Mouse (Mus musculus): ENCODE results near the gene Klrb1. TPM values are rescaled to one million over a fixed set of nuclear protein-coding genes. Genes with fewer than 3 reads are reported as not detected.

Gene Klrb1
- polyA plus RNA-seq (2012; rRNA removed): 0.02 TPM in 1 of 2 replicates, not detected in the other

DNA sequence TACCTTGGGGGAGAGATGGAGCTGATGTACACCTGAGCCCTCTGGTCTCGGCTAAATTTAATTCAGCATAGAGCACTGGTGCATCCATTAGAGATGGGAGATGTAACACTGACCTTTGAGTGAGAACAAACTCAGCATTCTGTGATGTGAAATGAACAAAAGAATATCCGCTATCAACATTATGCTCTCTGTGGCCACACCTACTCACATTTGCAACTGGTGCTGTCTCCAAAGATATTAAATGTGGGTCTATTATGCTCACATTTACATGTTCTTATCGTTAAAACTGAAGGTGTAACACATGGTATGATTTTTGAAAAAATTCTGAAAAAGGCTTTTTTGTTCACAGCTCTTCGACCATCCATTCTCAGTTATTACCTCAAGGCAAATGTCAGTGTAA, at the start of gene Klrb1:
Gene Klrb1, minus strand, starts transcription at position 101 of the 400 bp plus-strand sequence.

GRCm38 (mm10) chr6:128662206-128662605, 60.7 kb downstream of the Klrb1 start, which contains the start of gene Clec2h:
Gene Clec2h, plus strand, starts transcription at chr6:128662385.

Other genes with a start within 250 kb of the Klrb1 start
- 166 and 180 TPM in 2 replicates for gene Pzp, start 196.3 kb downstream of the Klrb1 start, polyA plus RNA-seq (2012; rRNA removed)
- 8.4 and 8.9 TPM in 2 replicates for gene A2ml1, start 141.5 kb downstream of the Klrb1 start, polyA plus RNA-seq (2012; rRNA removed)
- 0.09 TPM in 2 replicates for gene Klrb1a, start 99.5 kb downstream of the Klrb1 start, polyA plus RNA-seq (2012; rRNA removed)
- 0.06 and 0.10 TPM in 2 replicates for gene Clec2h, start 60.7 kb downstream of the Klrb1 start, polyA plus RNA-seq (2012; rRNA removed)
- 0.07 and 0.16 TPM in 2 replicates for gene Klrb1c, start 66.2 kb upstream of the Klrb1 start, polyA plus RNA-seq (2012; rRNA removed)
- 0.10 TPM in 1 of 2 replicates, not detected in the other for gene Gm44511, start 103.3 kb upstream of the Klrb1 start, polyA plus RNA-seq (2012; rRNA removed)
- gene Klrb1b, start 103.3 kb upstream of the Klrb1 start, polyA plus RNA-seq (2012; rRNA removed): 0.06 and 0.12 TPM in 2 replicates
- gene Clec2i, start 164.5 kb upstream of the Klrb1 start, polyA plus RNA-seq (2012; rRNA removed): 0.15 and 0.18 TPM in 2 replicates
- 4.4 and 6.1 TPM in 2 replicates for gene BC035044, start 168.1 kb upstream of the Klrb1 start, polyA plus RNA-seq (2012; rRNA removed)
- not detected in 2 replicates for gene Clec2g, start 211.3 kb upstream of the Klrb1 start, polyA plus RNA-seq (2012; rRNA removed)

Measured in liver, embryonic 14 days (tissue).